Mouse (Mus musculus): ENCODE measurements around the gene Gm3952. TPM values are rescaled to one million over a fixed set of nuclear protein-coding genes. Genes with fewer than 3 reads are reported as not detected.

The Gm3952 gene
- not detected for polyA plus RNA-seq (2017; shearing (Covaris generic))

GRCm38 (mm10) chr8:128798594-128798993 is at the start of gene Gm3952:
Gene Gm3952, minus strand, starts transcription at chr8:128798694.

Other genes starting within 250 kb of the Gm3952 start
- 100 to 1,000 TPM; 468 to 526 TPM for gene Itgb1, start 113.0 kb downstream of the Gm3952 start, polyA plus RNA-seq (2017; shearing (Covaris generic))

All from activated CD4-positive, CD25-positive, alpha-beta regulatory T cell (primary cell).